Mouse (Mus musculus): ENCODE measurements at regions not wholly inside any gene's neighbourhood (a gene's known extent, or its start where the extent isn't known, plus 50 kb on each side); places are given as distances from the start of the nearest gene placed in this dataset.

DNA sequence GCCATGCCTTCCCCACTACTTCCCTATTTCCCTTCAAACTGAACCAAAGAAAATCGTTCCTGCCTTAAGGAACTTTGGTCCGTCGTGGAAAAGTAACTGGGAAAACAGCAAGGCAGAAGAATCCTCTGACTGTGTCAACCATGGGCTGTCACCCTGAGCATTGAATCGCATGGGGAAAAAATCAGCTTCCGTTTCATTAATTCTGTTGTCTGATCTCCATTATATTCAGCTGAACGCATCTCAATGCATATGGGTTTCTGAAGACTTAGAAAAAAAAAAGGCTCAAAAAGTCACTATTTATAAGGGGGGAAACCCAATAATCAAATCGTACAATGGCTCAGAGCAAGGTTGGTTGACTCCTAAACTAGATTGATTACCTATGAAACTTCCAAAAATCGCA, 83.8 kb upstream of the Il12b start:
- Histone ChIP-seq H3K4me3 (ENCODE audit: low read depth, low read length) (no peak overlapping the region), H3K27ac (ENCODE audit: low read depth, low read length) (no peak overlapping the region), H3K36me3 (ENCODE audit: control insufficient read depth, insufficient read depth, low read length) (no peaks in the 10 kb centered on the region), H3K27me3 (ENCODE audit: control insufficient read depth, insufficient read depth, low read length) (no peaks in the 10 kb centered on the region), H3K9me3 (ENCODE audit: control insufficient read depth, low read length) (no peaks in the 10 kb centered on the region), H3K4me2 (ENCODE audit: low read depth, low read length) (no peak overlapping the region), H3K9ac (replicated peaks; ENCODE audit: low read depth, low read length) (no peak overlapping the region), H3K4me1 (ENCODE audit: control insufficient read depth, insufficient read depth, low read length) (no peaks in the 10 kb centered on the region)
- no peak for ATAC-seq (ENCODE audit: low read depth)
- WGBS: 22% methylated on average over 8 of the region's 8 CpGs

DNA sequence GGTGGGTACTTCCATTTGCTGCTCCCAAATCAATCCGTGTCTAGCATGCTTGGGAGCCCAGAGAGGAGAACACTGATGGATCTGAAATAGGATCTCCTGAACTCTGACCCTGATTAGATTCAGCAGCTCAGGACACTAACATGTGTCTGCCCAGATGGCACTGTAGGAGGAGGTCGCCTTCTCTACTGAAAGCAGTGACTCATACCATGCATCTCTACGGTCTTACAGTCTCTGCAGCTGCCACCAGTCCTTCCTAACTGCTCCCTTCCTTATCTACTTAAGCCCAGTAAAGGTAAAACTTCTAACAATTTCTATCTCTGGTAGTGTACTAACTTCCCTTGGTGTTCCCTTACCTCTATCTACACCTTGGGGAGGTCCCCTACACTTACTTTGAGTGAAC, 80.7 kb upstream of the Il12b start:
- no peak overlapping the region for H3K4me2 ChIP-seq (ENCODE audit: low read depth, low read length)
- H3K27ac ChIP-seq (ENCODE audit: low read depth, low read length): no peak overlapping the region
- H3K9ac ChIP-seq (replicated peaks; ENCODE audit: low read depth, low read length): no peak overlapping the region
- H3K36me3 ChIP-seq (ENCODE audit: control insufficient read depth, insufficient read depth, low read length): no peaks in the 10 kb centered on the region
- ATAC-seq (ENCODE audit: low read depth): no peak
- H3K4me3 ChIP-seq (ENCODE audit: low read depth, low read length): no peak overlapping the region
- H3K27me3 ChIP-seq (ENCODE audit: control insufficient read depth, insufficient read depth, low read length): no peaks in the 10 kb centered on the region
- 89% methylated on average over 3 of the region's 3 CpGs for WGBS
- H3K9me3 ChIP-seq (ENCODE audit: control insufficient read depth, low read length): no peaks in the 10 kb centered on the region
- no peaks in the 10 kb centered on the region for H3K4me1 ChIP-seq (ENCODE audit: control insufficient read depth, insufficient read depth, low read length)

GRCm38 (mm10) chr11:44323314-44323713, 76.5 kb upstream of the Il12b start:
- H3K27me3 ChIP-seq (ENCODE audit: control insufficient read depth, insufficient read depth, low read length): no peaks in the 10 kb centered on the region
- no peak overlapping the region for H3K4me3 ChIP-seq (ENCODE audit: low read depth, low read length)
- no peak overlapping the region for H3K4me2 ChIP-seq (ENCODE audit: low read depth, low read length)
- H3K36me3 ChIP-seq (ENCODE audit: control insufficient read depth, insufficient read depth, low read length): no peaks in the 10 kb centered on the region
- H3K9me3 ChIP-seq (ENCODE audit: control insufficient read depth, low read length): no peaks in the 10 kb centered on the region
- no peak overlapping the region for H3K27ac ChIP-seq (ENCODE audit: low read depth, low read length)
- H3K4me1 ChIP-seq (ENCODE audit: control insufficient read depth, insufficient read depth, low read length): no peaks in the 10 kb centered on the region
- no peak for ATAC-seq (ENCODE audit: low read depth)
- 75% methylated on average over 2 of the region's 2 CpGs for WGBS
- no peak overlapping the region for H3K9ac ChIP-seq (replicated peaks; ENCODE audit: low read depth, low read length)

DNA sequence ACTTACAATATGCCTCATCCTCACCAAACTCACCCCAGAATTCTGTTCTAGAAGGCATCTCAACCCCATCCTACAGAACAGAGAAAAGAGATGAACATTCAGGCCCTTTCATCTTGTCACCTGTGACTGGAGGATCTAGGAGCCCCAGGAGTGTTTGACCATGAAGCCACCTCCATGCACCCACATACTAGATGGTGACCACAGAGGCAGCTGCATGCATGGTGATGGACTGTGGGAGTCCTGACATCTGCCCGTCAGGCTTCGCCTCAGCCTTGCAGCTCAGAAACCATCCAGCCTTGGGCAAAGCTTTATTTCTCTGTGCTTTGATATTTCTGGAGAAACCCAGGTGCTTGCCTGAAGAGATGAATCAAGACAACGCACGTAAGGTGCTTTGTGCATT, 74.8 kb upstream of the Il12b start:
- no peaks in the 10 kb centered on the region for H3K9me3 ChIP-seq (ENCODE audit: control insufficient read depth, low read length)
- no peak for ATAC-seq (ENCODE audit: low read depth)
- 98% methylated on average over 4 of the region's 4 CpGs for WGBS
- H3K36me3 ChIP-seq (ENCODE audit: control insufficient read depth, insufficient read depth, low read length): no peaks in the 10 kb centered on the region
- H3K4me1 ChIP-seq (ENCODE audit: control insufficient read depth, insufficient read depth, low read length): no peaks in the 10 kb centered on the region
- no peak overlapping the region for H3K9ac ChIP-seq (replicated peaks; ENCODE audit: low read depth, low read length)
- H3K4me3 ChIP-seq (ENCODE audit: low read depth, low read length): no peak overlapping the region
- H3K27ac ChIP-seq (ENCODE audit: low read depth, low read length): no peak overlapping the region
- no peaks in the 10 kb centered on the region for H3K27me3 ChIP-seq (ENCODE audit: control insufficient read depth, insufficient read depth, low read length)
- H3K4me2 ChIP-seq (ENCODE audit: low read depth, low read length): no peak overlapping the region

- Histone ChIP-seq H3K9me3 (ENCODE audit: control insufficient read depth, low read length) (no peaks in the 10 kb centered on the region), H3K4me2 (ENCODE audit: low read depth, low read length) (no peak overlapping the region), H3K4me3 (ENCODE audit: low read depth, low read length) (no peak overlapping the region), H3K4me1 (ENCODE audit: control insufficient read depth, insufficient read depth, low read length) (no peaks in the 10 kb centered on the region), H3K27me3 (ENCODE audit: control insufficient read depth, insufficient read depth, low read length) (no peaks in the 10 kb centered on the region), H3K9ac (replicated peaks; ENCODE audit: low read depth, low read length) (no peak overlapping the region), H3K36me3 (ENCODE audit: control insufficient read depth, insufficient read depth, low read length) (no peaks in the 10 kb centered on the region), H3K27ac (ENCODE audit: low read depth, low read length) (no peak overlapping the region)
- ATAC-seq (ENCODE audit: low read depth): no peak
- 92% methylated on average over 11 of the region's 11 CpGs for WGBS
Observed at GRCm38 (mm10) chr11:44325525-44325924, 74.3 kb upstream of the Il12b start.

DNA sequence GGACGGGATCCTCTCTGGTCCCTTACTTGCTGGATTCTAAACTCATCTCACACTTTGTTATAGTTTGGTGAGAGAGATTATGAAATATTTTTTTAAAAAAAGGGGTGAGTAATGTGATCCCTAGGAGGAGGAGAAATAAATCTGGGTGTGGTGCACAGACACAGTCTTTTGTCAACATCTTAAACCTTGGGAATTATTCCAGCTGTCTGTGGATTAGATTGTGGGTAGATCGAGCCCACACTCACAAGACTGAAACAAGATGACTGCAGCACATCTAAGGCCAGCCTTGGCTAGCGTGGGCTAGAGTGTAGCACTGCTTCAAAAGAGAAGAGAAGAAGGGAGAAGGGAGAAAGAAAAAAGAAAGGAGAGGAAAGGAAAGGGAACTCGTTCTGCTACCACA, 70.4 kb upstream of the Il12b start:
- ATAC-seq (ENCODE audit: low read depth): no peak
- no peaks in the 10 kb centered on the region for H3K9me3 ChIP-seq (ENCODE audit: control insufficient read depth, low read length)
- WGBS: 83% methylated on average over 4 of the region's 4 CpGs
- no peak overlapping the region for H3K27ac ChIP-seq (ENCODE audit: low read depth, low read length)
- no peak overlapping the region for H3K4me3 ChIP-seq (ENCODE audit: low read depth, low read length)
- no peaks in the 10 kb centered on the region for H3K36me3 ChIP-seq (ENCODE audit: control insufficient read depth, insufficient read depth, low read length)
- H3K4me2 ChIP-seq (ENCODE audit: low read depth, low read length): no peak overlapping the region
- no peaks in the 10 kb centered on the region for H3K27me3 ChIP-seq (ENCODE audit: control insufficient read depth, insufficient read depth, low read length)
- H3K9ac ChIP-seq (replicated peaks; ENCODE audit: low read depth, low read length): no peak overlapping the region
- H3K4me1 ChIP-seq (ENCODE audit: control insufficient read depth, insufficient read depth, low read length): no peaks in the 10 kb centered on the region; the same call in 1 of the 2 replicates

- H3K36me3 ChIP-seq (ENCODE audit: control insufficient read depth, insufficient read depth, low read length): no peaks in the 10 kb centered on the region
- no peak overlapping the region for H3K9ac ChIP-seq (replicated peaks; ENCODE audit: low read depth, low read length)
- no peaks in the 10 kb centered on the region for H3K27me3 ChIP-seq (ENCODE audit: control insufficient read depth, insufficient read depth, low read length)
- H3K4me3 ChIP-seq (ENCODE audit: low read depth, low read length): no peak overlapping the region
- H3K4me1 ChIP-seq (ENCODE audit: control insufficient read depth, insufficient read depth, low read length): no peaks in the 10 kb centered on the region; the same call in 1 of the 2 replicates
- H3K4me2 ChIP-seq (ENCODE audit: low read depth, low read length): no peak overlapping the region
- H3K9me3 ChIP-seq (ENCODE audit: control insufficient read depth, low read length): no peaks in the 10 kb centered on the region
- H3K27ac ChIP-seq (ENCODE audit: low read depth, low read length): no peak overlapping the region
- 33% methylated on average over 6 of the region's 6 CpGs for WGBS
- peak; percentile 75; the same call in 1 of the 2 replicates for ATAC-seq (ENCODE audit: low read depth)
Observed at GRCm38 (mm10) chr11:44330438-44330837, 69.4 kb upstream of the Il12b start.

GRCm38 (mm10) chr11:44330851-44331773, 68.8 kb upstream of the Il12b start:
- ATAC-seq (ENCODE audit: low read depth): peak; percentile 81
- Histone ChIP-seq H3K4me3 (ENCODE audit: low read depth, low read length) (no peak overlapping the region), H3K27ac (ENCODE audit: low read depth, low read length) (no peak overlapping the region), H3K27me3 (ENCODE audit: control insufficient read depth, insufficient read depth, low read length) (no peaks in the 10 kb centered on the region), H3K4me1 (ENCODE audit: control insufficient read depth, insufficient read depth, low read length) (no peaks in the 10 kb centered on the region; the same call in 1 of the 2 replicates), H3K9ac (replicated peaks; ENCODE audit: low read depth, low read length) (no peak overlapping the region), H3K4me2 (ENCODE audit: low read depth, low read length) (peak overlapping the region; percentile 32; the same call in 1 of the 2 replicates), H3K36me3 (ENCODE audit: control insufficient read depth, insufficient read depth, low read length) (no peaks in the 10 kb centered on the region), H3K9me3 (ENCODE audit: control insufficient read depth, low read length) (no peaks in the 10 kb centered on the region)
- 28% methylated on average over 15 of the region's 15 CpGs for WGBS

GRCm38 (mm10) chr11:44331774-44332129, 68.1 kb upstream of the Il12b start:
- Histone ChIP-seq H3K4me3 (ENCODE audit: low read depth, low read length) (no peak overlapping the region), H3K36me3 (ENCODE audit: control insufficient read depth, insufficient read depth, low read length) (no peaks in the 10 kb centered on the region), H3K9me3 (ENCODE audit: control insufficient read depth, low read length) (no peaks in the 10 kb centered on the region), H3K4me2 (ENCODE audit: low read depth, low read length) (no peak overlapping the region), H3K27me3 (ENCODE audit: control insufficient read depth, insufficient read depth, low read length) (no peaks in the 10 kb centered on the region), H3K9ac (replicated peaks; ENCODE audit: low read depth, low read length) (no peak overlapping the region), H3K4me1 (ENCODE audit: control insufficient read depth, insufficient read depth, low read length) (no peaks in the 10 kb centered on the region; the same call in 1 of the 2 replicates), H3K27ac (ENCODE audit: low read depth, low read length) (no peak overlapping the region)
- no peak for ATAC-seq (ENCODE audit: low read depth)
- 68% methylated on average over 4 of the region's 4 CpGs for WGBS

Measured in neural tube, embryonic 14.5 days (tissue).